Mouse (Mus musculus): ENCODE results near the gene Rspo4.

- TF ChIP-seq CTCF (IDR thresholded peaks at IDR 0.05; ENCODE audit: insufficient read depth, low read length) (no peak), POLR2A (IDR thresholded peaks at IDR 0.05; ENCODE audit: borderline replicate concordance, extremely low read depth, low read depth, low read length) (no peak)
Measured at GRCm38 (mm10) chr2:151903267-151903666, 60.5 kb downstream of the Rspo4 start.
